Mouse (Mus musculus) embryonic facial prominence, embryonic 10.5 days (tissue): ENCODE measurements at regions not wholly inside any gene's neighbourhood (a gene's known extent, or its start where the extent isn't known, plus 50 kb on each side); places are given as distances from the start of the nearest gene placed in this dataset.

ENCODE experiments used
- DNase-seq: peaks from one replicate; pipeline ENCODE4 v3.0.0-alpha.2; 2017; ENCODE audit warnings: low spot score
- H3K27ac ChIP-seq: fragments of 300-500 bp; sonication (generic); replicated peaks from 2 replicates; pipeline ENCODE4 v1.5.1; 2016; ENCODE audit warnings: mild to moderate bottlenecking
- H3K27me3 ChIP-seq: fragments of 300-500 bp; sonication (generic); replicated peaks from 2 replicates; pipeline ENCODE4 v1.6.1; 2016; ENCODE audit warnings: low read depth, mild to moderate bottlenecking; ENCODE audit not compliant: poor library complexity, severe bottlenecking
- H3K36me3 ChIP-seq: fragments of 300-500 bp; sonication (generic); replicated peaks from 2 replicates; pipeline ENCODE4 v1.6.1; 2016; ENCODE audit warnings: mild to moderate bottlenecking, moderate library complexity
- H3K4me1 ChIP-seq: fragments of 300-500 bp; sonication (generic); 2 replicates; pipeline ENCODE4 v1.6.1; 2016
- H3K4me3 ChIP-seq: fragments of 300-500 bp; sonication (generic); 2 replicates; pipeline ENCODE4 v1.5.1; 2016; ENCODE audit warnings: mild to moderate bottlenecking, moderate library complexity
- H3K9me3 ChIP-seq: fragments of 300-500 bp; sonication (generic); 2 replicates; pipeline ENCODE4 v1.6.1; 2016; ENCODE audit warnings: mild to moderate bottlenecking
- WGBS: fragments of 180-500 bp; shearing (Covaris S2); methylation state at CpG from one replicate; pipeline ENCODE4 v1.1.7; 2016; 5-methylcytosine and 5-hydroxymethylcytosine counted together

DNA sequence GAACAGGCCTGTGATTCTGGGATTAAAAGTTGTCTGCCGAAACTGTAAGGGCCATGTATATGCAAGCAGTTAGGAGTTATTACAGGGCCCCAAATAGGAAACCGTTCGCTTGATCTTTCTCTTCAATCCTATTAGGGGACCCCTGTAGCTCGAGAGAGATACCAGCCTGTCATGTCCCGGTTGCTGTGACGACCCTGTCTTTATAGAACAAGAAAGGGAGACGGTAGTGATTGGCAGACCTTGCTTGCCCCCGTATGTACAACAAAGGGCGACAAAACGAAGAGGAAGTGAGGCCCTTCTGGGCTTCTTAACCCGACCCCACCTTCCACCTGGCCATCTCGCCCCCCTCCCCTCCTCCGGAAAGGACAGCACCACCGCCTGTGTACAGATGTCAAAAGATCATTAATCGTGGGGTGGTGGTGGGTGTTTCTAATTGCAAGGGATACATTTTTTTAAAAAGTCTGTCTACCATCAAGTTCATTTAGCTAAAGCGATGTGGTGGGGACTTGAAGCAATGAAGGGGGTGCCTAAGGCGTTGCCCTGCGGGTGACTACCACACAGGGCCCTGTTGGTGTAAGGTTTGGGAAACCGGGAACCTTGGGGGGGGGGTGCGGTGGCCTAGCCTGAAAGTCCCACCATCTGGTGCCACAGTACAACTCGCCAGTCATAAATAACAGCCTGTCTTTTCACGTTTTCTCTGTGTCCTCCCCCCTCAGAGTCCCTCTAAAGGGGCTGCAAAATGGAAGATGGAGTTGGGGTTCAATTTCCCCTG lies 155.1 kb downstream of the Insig2 start:
- Histone ChIP-seq H3K4me3 (peak overlapping the region; percentile 47), H3K4me1 (peaks cover 11% of the 10 kb centered on the region), H3K36me3 (no peaks in the 10 kb centered on the region), H3K27ac (no peak overlapping the region), H3K27me3 (peaks cover 91% of the 10 kb centered on the region), H3K9me3 (no peaks in the 10 kb centered on the region)
- peak; percentile 32 for DNase-seq
- 2% methylated on average over 22 of the region's 22 CpGs for WGBS

- no peaks in the 10 kb centered on the region for H3K9me3 ChIP-seq
- under 1% methylated on average over 31 of the region's 31 CpGs for WGBS
Observed at GRCm38 (mm10) chr1:121177908-121178311, 154.5 kb downstream of the Insig2 start.

DNA sequence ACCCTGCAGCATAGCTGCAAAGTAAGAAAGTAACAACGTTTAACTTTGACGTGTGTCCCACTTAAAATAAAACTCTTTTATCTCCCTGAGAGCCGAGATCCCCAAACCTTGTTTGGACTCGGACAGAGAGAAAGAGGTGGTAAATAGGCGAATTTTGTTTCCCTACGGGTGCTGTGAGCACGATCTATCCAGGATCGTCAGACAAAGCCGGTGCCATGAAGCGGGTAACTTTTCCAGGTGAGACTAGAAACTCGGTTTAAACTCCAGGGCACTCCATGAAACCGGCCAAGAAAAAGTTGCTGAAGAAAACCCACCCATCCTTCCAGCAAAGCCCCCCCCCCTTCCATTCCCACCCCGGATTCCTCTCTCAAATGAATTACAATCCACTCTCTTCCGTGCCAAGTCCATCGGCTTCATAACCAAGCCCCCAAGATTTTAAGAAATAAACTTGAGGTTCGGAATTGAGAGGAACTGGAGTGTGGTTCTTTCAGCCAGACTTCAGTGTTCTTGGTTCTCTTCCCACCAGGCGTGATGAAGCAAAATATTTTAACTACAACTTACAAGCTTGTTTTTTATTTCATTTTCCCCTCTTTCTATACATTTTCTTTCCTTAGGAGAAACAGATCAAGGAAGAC lies 153.7 kb downstream of the Insig2 start:
- Histone ChIP-seq H3K4me3 (no peak overlapping the region), H3K27ac (no peak overlapping the region), H3K9me3 (no peaks in the 10 kb centered on the region), H3K27me3 (peaks cover 86% of the 10 kb centered on the region), H3K4me1 (peaks cover 11% of the 10 kb centered on the region), H3K36me3 (no peaks in the 10 kb centered on the region)
- WGBS = under 1% methylated on average over 17 of the region's 17 CpGs
- DNase-seq = peak; percentile 45

More at GRCm38 (mm10) chr1:121177908-121178311, 154.5 kb downstream of the Insig2 start:
- DNase-seq = peak; percentile 66
- Histone ChIP-seq H3K4me1 (peaks cover 11% of the 10 kb centered on the region), H3K4me3 (peak overlapping the region; percentile 47), H3K36me3 (no peaks in the 10 kb centered on the region), H3K27me3 (peaks cover 94% of the 10 kb centered on the region), H3K27ac (no peak overlapping the region)

GRCm38 (mm10) chr1:121180273-121181030 lies 151.9 kb downstream of the Insig2 start:
- 21% methylated on average over 20 of the region's 20 CpGs for WGBS
- Histone ChIP-seq H3K4me1 (peaks cover 11% of the 10 kb centered on the region), H3K36me3 (no peaks in the 10 kb centered on the region), H3K27me3 (peaks cover 68% of the 10 kb centered on the region), H3K4me3 (no peak overlapping the region), H3K27ac (no peak overlapping the region), H3K9me3 (no peaks in the 10 kb centered on the region)
- peak; percentile 80 for DNase-seq

- no peaks in the 10 kb centered on the region for H3K27me3 ChIP-seq
- no peak for DNase-seq
- no peak overlapping the region for H3K27ac ChIP-seq
- H3K36me3 ChIP-seq = no peaks in the 10 kb centered on the region
- WGBS = 43% methylated on average over 2 of the region's 2 CpGs
- no peaks in the 10 kb centered on the region for H3K4me1 ChIP-seq
- H3K9me3 ChIP-seq = no peaks in the 10 kb centered on the region
- H3K4me3 ChIP-seq = no peak overlapping the region
Observed at GRCm38 (mm10) chr1:121188895-121189294, 143.5 kb downstream of the Insig2 start.

DNA sequence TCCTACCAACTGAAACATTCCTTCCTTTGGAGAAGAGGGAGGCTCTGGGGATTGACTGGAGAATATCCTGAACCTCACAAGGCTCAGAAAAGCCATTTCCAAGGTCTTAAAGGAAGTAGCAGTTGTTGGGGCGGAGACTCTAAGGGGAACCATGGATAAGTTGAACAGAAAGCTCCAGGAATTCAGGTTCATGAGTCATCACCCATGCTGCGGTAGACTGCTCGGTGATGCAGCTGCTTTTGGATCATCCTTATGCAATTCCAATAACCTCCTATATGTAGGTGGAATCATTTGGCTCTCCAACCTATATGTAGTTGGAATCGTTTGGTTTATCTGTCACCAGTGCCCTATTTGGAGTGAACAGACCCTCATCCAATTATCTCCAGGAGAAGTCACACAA lies 137.6 kb downstream of the Insig2 start:
- Histone ChIP-seq H3K36me3 (no peaks in the 10 kb centered on the region), H3K4me3 (no peak overlapping the region), H3K4me1 (no peaks in the 10 kb centered on the region), H3K9me3 (no peaks in the 10 kb centered on the region), H3K27me3 (no peaks in the 10 kb centered on the region), H3K27ac (no peak overlapping the region)
- DNase-seq = no peak
- 89% methylated on average over 4 of the region's 4 CpGs for WGBS

DNA sequence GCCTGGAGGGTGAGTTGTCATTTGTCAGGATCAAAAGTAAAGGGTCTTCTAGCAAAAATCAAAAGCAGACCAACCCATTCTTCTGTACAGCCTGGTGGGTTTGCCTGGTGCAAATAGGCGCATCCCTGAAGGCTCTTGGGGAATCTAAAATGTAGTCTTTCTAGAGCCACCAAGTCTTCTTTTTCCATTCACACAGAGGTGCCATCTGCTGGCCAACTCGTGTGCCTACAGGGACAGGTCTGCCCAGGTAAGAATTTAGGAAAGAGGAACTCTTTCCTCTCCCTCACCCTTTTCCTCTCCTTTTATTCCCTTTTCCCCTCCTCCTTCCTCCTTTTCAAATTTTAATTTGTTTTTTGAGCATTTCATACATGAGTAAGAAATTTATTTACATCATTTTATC lies 116.5 kb downstream of the Insig2 start:
- H3K4me3 ChIP-seq = no peak overlapping the region
- WGBS = 19% methylated on average over 2 of the region's 2 CpGs
- no peaks in the 10 kb centered on the region for H3K36me3 ChIP-seq
- no peaks in the 10 kb centered on the region for H3K27me3 ChIP-seq
- H3K9me3 ChIP-seq = no peaks in the 10 kb centered on the region
- H3K4me1 ChIP-seq = no peaks in the 10 kb centered on the region
- H3K27ac ChIP-seq = no peak overlapping the region
- peak; percentile 17 for DNase-seq

GRCm38 (mm10) chr1:121224250-121224649 lies 108.1 kb downstream of the Insig2 start:
- Histone ChIP-seq H3K9me3 (no peaks in the 10 kb centered on the region), H3K4me3 (no peak overlapping the region), H3K4me1 (no peaks in the 10 kb centered on the region), H3K36me3 (no peaks in the 10 kb centered on the region), H3K27ac (no peak overlapping the region), H3K27me3 (no peaks in the 10 kb centered on the region)
- DNase-seq = no peak
- WGBS = 90% methylated on average over 11 of the region's 11 CpGs

GRCm38 (mm10) chr1:121226466-121227232 lies 105.7 kb downstream of the Insig2 start:
- no peaks in the 10 kb centered on the region for H3K4me1 ChIP-seq
- no peak overlapping the region for H3K4me3 ChIP-seq
- H3K27me3 ChIP-seq = no peaks in the 10 kb centered on the region
- H3K36me3 ChIP-seq = no peaks in the 10 kb centered on the region
- no peaks in the 10 kb centered on the region for H3K9me3 ChIP-seq
- WGBS = 80% methylated on average over 15 of the region's 15 CpGs
- DNase-seq = no peak
- H3K27ac ChIP-seq = no peak overlapping the region

DNA sequence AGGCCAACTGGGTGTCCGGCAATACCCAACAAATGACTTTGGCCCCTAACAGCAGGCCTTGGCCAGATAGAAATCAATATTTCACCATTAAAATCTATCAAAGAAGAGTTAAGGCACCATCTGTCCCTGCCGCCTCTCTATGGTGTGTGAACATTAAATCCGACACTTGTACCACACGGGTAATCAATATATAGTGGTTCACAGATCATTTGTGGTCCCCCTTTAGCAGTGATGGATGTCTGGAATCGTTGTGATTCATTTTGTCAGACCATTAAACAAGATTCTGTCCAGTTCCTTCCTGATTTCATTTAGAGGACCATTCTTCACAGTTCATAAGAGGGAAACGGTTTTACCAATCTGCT lies 105.2 kb downstream of the Insig2 start:
- DNase-seq = no peak
- Histone ChIP-seq H3K4me1 (no peaks in the 10 kb centered on the region), H3K27me3 (no peaks in the 10 kb centered on the region), H3K27ac (no peak overlapping the region), H3K4me3 (no peak overlapping the region), H3K36me3 (no peaks in the 10 kb centered on the region), H3K9me3 (no peaks in the 10 kb centered on the region)
- WGBS = 86% methylated on average over 6 of the region's 6 CpGs

GRCm38 (mm10) chr1:121243576-121243975 lies 88.8 kb downstream of the Insig2 start:
- peak; percentile 45 for DNase-seq
- no peaks in the 10 kb centered on the region for H3K36me3 ChIP-seq
- no peak overlapping the region for H3K27ac ChIP-seq
- H3K4me1 ChIP-seq = peaks cover 4% of the 10 kb centered on the region
- no peaks in the 10 kb centered on the region for H3K27me3 ChIP-seq
- 43% methylated on average over 6 of the region's 6 CpGs for WGBS
- no peaks in the 10 kb centered on the region for H3K9me3 ChIP-seq
- H3K4me3 ChIP-seq = no peak overlapping the region

DNA sequence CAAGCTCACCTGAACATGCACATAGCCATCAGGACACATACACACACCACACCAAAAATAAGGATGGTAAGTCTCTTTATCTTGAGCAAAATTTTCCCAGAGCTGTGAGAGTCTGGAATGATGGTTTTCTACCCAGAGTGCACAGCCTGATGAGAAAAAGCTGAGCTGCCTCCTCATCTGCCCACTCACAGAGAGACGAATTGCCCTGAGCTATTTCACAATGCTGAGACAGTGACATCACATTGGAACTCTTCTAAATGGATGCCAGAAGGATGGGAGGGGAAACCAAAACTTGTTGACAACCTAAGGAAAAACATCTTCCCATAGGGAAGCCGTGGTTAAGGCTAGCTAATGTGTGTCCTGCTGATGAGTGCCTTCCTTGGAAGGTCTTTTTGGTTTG lies 84.8 kb downstream of the Insig2 start:
- DNase-seq = no peak
- no peaks in the 10 kb centered on the region for H3K27me3 ChIP-seq
- no peaks in the 10 kb centered on the region for H3K36me3 ChIP-seq
- H3K4me1 ChIP-seq = peaks cover 4% of the 10 kb centered on the region
- H3K9me3 ChIP-seq = no peaks in the 10 kb centered on the region
- H3K27ac ChIP-seq = no peak overlapping the region
- no peak overlapping the region for H3K4me3 ChIP-seq
- 62% methylated on average over 2 of the region's 2 CpGs for WGBS
